Mouse (Mus musculus) gastrocnemius, adult 18-20 months (tissue): ENCODE results near the gene Gm20521. TPM values are rescaled to one million over a fixed set of nuclear protein-coding genes. Genes with fewer than 3 reads are reported as not detected.

Experiments used
- DNase-seq: peaks from one replicate; pipeline ENCODE4 v3.0.0; 2021; ENCODE audit warnings: low spot score
- total RNA-seq, 2 experiments: library from RNA; stranded (reverse); gene quantifications; 2 replicates each; pipeline ENCODE4 v1.2.3; 2021

Gm20521 gene
- total RNA-seq, 2 experiments from 2014 or later, result 2.9 to 3.0 TPM

DNA sequence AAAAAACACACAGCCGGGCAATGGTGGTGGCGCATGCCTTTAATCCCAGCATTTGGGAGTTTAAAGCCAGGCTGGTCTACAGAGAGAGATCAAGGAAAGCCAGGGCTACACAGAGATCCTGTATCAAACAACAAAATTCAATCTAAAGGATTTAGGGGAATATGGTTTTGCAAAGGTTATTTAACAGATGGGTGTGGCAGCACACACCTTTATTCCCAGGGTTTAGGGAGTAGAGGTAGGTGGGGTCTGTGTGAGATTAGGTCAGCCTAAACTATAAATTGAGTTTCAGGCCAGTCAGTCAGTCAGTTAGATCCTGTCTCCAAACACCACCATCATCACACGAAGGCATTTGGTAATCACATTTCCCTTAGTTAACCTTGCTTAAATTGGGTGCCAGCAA lies 9.0 kb downstream of the Gm20521 start, which contains the start of gene Pabpn1:
TSS of gene Pabpn1 (plus strand) at position 301 of the 400 bp plus-strand sequence.
- DNase-seq, result no peak

DNA sequence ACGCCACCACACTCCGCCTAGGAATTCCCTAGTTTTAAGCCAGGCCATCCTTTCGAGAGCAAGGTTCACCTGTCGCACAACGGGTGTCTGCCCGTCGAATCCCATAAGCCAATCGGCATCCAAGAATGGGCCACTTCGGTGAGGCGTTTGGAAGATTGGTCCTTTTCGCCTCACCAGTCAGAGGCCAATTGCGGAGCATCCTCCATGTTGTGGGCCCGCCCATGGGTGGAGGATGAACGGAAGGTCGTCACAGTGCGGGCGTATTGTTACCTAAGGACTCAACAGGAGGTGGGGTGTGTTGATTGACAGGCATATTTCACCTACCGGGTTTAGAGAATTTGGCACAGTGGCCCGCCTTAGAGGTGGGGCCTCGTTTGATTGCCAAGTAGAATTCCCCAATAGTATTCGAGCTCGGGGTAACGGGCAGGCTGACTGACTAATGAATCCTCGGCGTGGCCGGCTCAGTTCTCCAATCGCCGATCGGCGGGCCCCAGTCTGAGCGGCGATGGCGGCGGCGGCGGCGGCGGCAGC lies 10.5 kb downstream of the Gm20521 start:
- DNase-seq, result peak; percentile 99

DNA sequence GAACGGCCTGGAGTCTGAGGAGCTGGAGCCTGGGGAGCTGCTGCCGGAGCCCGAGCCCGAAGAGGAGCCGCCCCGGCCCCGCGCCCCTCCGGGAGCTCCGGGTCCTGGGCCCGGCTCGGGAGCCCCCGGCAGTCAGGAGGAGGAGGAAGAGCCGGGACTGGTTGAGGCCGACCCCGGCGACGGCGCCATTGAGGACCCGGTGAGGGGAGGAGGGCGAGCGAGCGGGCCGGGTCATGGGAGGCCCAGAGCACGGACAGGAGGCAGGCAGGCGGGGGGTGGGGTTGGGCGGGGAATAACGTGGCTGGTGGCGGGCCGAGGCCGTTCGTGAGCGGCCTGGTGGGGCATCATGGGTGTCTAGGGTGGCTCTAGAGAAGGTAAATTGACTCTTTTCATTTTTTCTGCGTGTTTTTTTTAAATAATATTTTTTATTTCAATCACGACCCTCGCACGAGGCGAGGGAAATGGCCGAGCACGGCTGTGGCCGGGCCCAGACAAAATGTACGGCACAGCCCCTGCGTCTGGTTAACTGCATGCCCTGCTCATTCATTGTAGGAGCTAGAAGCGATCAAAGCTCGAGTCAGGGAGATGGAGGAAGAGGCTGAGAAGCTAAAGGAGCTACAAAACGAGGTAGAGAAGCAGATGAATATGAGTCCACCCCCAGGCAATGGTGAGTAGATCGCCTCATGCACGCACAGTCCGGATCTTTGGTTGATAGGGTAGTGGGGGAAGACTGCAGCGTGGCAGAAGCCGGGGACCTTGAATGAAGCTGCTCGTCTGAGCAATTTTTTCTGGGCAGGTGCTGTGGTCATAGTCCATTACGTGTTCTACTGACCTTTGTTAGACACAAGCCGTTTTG lies 11.3 kb downstream of the Gm20521 start:
- peak; percentile 58 for DNase-seq

DNA sequence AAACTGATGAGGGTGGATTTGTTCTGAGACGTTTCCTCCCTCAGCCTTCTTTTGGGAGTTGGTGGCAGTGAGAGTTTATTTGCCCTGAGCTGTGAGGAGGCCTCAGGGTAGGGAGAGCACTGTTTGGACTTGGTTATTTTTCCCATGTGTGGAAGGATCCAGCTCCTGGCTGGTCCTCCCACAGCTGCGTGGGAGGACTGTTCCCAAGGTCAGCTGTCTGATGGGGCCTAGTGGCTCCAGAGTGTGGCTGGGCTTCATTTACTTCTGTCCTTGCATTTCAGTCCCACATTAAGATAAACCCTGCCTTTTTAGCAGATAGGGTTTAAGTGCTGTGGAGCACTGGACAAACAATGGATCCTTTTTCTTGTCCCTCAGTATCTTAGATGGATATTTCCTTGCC lies 14.2 kb downstream of the Gm20521 start:
- DNase-seq, result no peak

DNA sequence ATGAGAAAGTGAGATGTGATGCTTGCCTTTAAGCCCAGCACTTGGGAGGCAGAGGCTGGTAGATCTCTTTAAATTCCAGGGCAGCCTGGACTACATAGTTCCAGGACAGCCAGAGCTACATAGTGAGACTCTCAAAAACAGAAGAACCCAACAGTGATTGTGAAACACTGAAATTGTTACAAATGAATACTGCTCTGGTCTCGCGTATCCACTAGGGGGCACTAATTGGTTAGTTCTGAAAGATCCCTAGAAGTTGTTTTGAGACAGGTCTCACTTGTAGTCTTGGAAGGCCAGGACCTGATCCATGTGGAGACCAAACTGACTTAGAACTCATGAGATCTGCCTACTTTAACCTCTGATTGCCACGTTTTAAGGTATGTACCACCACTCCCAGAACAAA lies 17.1 kb downstream of the Gm20521 start:
- peak; percentile 79 for DNase-seq

DNA sequence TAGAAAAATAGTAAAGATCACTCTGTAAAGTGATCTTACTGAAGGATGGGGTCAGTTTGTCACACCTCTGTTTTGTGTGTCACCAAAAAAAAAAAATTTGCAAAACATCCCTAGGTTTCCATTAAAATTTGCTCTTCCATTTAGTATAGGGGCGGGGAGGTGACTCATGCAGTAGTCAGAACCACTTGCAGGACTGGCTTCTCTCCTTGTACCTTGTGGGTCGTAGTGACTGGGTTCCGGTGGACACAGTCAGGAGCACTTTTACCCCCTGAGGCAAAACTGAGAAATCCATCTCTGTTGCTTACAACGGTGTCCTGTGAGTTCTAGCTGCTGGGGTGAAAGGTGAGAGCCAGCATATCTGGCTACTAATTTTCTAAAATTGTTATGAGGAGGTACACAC lies 20.4 kb downstream of the Gm20521 start:
- no peak for DNase-seq

DNA sequence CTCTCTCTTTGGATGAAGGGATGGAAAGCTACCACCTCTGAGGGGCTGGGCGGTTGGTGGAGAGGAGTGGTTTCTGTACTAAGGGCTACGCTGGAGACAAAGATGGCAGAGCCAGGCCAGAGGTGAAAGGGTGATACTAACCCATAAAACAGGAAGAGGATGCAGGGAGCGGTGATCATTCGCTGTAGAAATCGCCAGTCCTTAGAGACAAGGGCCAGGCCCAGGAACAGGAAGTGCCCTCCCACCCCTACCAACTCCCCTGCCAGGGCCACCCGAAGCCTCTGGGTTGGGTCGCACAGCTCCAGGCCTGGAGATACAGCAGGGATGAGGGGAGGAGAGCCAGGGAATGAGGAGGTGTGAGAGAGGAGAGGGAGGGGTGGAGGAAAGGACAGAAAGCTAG lies 25.4 kb downstream of the Gm20521 start:
- DNase-seq, result no peak

DNA sequence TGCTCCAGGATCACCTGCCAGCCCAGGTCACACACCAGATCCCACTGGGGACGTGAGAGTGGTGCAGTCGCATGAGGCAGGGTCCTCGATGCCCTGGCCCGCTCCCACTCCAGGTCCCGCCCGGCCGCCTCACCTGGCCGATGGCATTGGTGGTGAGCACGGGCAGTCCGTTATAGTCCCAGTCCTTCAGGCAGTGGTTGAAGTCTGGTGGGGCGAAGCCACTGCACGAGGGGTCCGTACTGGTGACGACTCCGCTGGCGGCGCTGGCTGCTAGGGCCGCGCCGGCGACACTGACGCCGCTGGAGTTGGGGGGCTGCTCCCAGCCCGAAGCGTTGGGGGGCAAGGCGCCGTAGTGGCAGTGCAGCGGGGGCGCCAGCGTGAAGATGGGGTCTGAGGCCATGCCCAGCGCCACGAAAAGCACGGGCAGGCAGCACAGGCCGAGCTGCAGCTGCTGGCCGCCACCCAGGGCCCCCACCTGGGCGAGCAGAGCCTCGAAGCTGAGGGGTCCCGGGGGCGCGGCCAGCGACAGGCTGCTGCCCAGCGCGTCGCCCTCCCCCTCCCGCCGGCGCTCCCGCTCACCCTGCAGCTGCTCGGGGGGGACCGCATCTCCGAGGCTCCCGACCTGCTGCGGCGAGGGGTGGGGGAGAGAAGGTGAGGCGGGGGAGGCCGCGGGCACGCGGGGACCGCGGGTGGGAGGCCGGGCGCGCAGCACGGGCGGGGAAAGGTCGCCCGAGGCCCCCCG lies 29.0 kb downstream of the Gm20521 start:
- no peak for DNase-seq

DNA sequence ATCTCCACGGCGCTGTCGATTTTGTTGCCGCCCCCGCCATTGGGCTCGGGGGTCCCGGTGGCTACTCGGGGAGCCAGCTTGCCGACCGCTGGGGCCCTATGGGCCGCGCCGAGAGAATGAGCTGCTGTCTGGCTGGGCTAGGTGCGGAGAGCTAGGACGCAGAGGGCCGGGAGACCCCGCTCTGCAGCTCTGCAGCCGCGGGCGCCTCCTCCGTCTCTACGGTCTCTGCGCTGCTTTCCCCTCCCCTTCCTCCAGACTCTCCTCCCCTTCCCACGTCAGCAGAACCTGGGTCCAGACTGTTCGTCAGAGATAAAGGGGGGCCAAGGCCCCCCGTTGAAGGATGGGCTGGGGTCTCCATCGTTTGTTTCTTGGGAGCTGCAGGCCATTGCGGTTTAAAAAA lies 29.6 kb downstream of the Gm20521 start, which contains the start of gene Slc22a17:
TSS of gene Slc22a17 (minus strand) at position 247 of the 400 bp plus-strand sequence.
- DNase-seq, result peak; percentile 54

DNA sequence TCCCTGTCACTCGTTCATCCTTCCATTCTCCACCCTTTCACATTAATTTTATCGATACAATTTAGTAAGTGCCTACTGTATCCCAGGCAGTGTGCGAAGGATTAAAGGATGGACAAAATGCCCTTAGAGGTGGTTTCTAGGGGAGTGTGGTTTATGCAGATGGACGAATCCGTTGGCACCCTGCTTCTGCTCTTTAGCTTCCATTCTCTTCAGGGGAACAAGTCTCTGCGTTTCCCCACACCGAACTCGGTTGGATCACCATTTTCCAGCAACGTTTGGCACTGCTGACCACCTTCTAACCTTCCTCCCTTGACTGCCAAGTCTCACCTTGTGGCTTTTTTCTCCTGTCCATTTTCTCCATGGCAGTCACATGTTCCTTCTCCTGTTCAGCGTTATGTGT lies 30.1 kb downstream of the Gm20521 start:
- DNase-seq, result no peak

DNA sequence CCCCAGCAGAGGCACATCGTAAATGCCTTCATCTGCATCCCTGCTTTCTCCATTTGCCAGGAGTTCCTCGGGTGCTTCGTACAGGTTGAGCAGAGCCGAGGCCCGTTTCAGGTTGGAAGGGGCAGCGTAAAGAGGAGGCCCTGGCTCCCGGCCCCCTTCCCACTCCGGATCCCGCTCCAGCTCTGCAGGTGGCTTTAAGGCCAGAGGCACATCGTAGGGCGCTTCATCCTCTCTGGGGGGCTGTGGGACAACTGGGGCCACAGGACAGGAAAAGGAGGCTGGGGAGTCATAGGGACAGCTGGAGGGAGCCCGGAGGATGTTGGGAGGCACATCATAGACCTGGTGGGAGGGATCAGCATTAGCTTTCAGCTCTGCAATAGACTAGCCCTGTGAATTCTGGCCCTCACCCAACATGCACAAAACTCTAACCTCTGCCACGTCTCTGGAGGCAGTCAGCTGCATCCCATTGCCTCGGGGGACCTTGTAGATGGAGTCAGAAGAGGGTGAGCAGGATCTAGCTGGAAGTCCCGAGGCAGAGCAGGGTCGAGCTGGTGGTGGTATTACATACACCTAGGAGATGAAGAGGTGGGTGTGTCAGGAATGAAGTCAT lies 36.9 kb downstream of the Gm20521 start:
- no peak for DNase-seq

DNA sequence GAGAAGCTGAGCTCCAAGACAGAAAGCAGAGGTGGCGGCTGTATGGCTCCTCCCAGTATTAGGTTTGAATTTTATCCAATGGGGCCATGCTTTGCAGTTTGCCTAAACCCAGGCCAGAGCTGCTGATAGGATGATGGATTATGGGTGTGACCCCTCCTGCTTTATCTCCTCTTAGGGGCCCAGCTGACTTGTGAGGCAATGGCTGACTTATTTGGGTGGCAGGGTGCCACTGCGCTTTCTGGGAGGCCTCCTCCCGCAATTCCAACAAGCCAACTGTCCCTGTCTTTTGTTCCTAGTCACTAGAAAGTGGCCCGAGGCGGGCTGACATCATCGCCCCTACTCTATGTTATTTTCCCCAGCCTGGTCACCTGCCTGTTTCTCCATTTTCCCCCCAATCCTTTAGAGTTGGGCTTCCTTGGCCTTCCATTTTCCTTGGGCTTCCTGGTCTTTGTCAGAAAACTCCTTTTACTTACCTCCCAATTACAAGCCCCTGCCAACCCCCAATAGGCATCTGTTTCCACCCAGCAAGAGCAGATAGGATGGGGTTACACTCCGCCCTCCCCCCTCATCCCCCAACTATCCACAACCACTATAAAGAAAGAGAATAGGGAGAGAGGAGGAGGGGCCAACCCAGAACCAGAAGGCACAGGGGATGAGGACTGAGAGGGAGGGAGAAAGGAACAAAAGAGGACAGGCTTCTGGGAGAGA lies 41.6 kb downstream of the Gm20521 start:
- peak; percentile 58 for DNase-seq

DNA sequence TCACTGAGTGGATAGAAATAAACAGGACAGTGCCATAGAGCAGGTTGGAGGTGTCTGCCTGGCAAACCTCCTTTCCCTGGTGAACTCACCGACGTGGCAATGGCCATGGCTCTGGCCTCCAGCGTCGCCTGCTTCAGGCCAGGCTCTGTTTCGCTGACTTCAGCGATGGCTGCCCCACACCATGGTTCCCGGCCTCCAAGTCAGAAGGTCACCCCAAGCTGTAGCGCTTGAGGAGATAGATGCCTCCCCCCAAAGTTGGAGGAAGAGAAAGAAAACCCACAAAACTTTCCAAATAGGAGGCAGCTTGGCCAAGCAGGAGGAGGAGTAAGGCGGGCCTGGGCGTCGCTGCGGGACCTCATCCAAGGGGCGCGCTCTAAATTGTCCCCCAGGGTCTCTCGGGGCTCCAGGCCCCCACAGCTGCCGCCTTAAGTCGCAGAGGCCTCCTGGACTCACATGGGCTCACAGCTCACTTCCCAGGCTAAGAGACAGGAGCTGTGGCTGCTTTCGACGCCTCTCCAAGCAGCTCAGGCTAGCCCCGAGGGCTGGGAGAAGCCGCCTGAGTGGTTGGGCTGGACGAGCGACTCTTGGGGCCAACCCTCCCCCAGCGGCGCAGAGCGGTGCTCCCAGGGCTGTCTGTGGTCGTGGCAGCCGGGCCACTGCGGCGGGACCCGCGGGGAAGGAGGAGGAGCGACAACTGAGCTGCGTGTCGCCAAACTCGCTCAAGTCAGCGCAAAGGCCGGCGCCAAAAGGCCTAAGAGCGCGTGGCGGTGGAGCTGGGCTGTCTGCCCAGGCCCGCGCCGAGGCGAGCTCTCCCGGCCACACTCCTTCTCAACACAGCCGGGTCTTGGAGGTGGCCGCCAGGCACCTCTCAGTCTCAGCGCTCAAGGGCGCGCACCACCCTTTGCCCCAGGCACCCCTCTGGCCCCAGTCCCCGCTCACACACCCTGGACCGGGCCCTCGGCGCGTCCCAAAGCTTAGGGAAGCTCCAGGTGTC lies 42.4 kb downstream of the Gm20521 start, which contains the start of gene Efs:
TSS of gene Efs (minus strand) at position 778 of the 994 bp plus-strand sequence.
- DNase-seq, result peak; percentile 66

DNA sequence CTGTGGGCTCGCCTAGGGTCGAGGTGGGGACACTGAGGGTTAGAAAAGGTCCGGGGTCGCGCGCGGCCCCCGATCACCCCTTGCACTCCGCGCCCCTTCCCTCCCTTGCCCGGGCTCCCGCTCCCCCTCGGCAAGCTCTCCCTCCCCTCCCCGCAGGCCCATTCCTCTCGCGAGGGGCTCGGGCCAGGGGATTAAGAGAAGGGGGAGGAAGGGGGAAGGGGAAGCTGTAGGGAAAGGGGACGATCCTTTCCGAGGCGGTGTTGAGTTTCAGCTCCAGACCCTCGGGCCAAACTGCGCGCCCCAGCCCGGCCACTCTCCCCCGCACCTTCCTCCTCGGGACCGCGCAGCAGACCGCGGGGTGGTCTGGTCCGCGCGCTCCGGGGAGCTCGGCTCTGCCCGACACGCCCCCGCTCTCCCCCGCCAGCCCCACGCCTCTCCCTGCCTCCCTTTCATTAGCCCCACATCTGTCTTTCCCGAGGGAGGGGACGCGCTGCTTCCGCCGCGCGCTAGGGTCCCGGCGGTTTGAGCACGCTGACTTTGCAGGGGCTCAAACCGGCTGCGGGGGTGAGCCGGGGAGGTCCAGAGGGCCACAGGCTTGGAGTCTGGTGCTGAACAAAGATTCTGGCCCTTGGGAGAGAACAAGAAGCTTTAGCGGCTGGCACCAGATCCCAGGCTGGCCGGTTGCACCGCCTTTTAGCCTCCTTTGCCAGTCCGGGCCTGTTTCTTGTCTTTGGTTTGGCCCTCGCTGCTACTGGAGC lies 43.3 kb downstream of the Gm20521 start:
- peak; percentile 40 for DNase-seq

DNA sequence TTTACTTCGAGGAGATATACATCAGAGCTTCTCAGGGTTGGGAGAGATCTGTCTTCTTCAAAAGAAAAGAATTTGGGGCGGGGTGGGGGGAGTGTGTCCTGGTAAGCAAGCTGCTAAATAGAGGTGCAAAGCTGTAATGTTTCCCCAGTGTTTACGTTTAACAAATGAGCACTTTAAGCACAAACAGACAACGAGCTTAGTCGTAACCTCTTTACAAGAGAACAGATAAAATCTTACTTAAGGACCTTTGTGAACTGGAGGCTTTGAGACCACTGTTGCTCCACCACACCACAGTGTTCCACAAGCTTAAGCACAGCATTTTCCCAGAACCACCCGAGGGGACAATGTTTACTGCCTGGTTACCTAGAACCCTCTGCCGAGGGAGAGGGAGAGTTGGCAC lies 44.1 kb downstream of the Gm20521 start:
- no peak for DNase-seq

DNA sequence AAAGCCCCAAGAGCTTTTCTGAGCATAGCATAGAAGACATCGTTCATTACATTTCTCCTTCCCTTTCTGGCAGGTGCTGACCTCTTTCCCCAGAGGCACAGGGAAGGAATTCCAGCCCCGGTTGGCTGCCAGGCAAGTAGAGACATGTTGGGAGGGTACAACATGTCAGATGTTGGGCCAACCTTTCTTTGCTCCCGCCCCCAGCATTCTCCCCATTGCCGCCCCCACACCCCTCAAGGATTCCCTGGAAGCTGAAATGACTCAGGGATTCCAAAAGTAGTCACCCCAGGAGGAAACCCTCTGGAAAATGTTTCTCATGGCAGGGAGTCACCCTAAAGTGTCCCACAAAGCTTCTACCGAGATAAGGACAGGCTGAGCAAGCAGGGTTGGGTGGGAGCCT lies 46.6 kb downstream of the Gm20521 start:
- no peak for DNase-seq

DNA sequence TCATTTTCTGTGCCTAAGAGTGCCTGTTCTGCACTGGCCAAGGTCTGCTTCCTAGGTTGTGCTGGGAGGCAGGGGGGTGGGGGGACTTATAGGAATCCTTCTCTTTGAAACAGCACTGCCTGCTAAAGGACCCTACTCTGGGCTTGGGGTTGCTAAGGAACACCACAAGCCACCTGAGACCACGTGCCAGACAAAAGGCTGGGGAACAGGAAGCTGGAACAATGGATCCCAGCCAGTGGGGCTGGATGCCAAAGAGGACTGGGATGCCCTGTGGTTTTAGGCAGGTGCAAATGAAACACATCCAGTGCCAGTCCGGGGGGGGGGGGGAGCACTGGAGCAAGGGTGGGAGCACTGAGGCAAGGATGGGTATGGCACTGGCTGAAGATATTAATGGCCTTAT lies 47.2 kb downstream of the Gm20521 start:
- DNase-seq, result no peak

DNA sequence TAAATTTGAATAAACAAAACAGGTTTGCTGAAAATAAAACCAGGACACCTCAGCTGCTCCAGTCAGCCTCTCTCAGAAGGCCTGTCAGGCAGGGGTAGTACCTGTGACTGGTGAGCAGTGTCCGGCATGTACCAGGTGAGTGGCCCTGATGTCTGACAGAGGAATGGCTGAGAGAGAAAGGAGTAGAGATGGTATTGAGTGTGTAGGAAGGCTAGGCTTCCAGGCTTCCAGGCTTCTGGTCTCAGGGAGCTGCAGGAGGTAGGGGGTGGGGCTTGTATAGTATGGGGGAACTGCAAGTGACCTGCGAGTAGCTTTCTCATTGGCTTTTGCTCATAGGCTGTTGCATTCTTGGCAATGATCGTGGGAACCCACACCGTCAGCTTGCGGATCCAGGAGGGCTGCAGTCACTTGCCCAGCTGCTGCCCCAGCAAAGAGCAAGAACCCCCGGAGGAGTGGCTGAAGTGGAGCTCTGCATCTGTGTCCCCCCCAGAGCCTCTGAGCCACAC lies 49.5 kb downstream of the Gm20521 start, which contains the start of gene Il25:
TSS of gene Il25 (plus strand) at position 51 of the 506 bp plus-strand sequence.
- no peak for DNase-seq
